Mouse (Mus musculus): Measurements from ENCODE around the gene Rxrb. TPM values are rescaled to one million over a fixed set of nuclear protein-coding genes. Genes with fewer than 3 reads are reported as not detected.

Rxrb gene
- polyA plus RNA-seq, 1 experiment from 2014 or later, result 54.0 TPM

- H3K36me3 ChIP-seq (ENCODE audit: control insufficient read depth, insufficient read depth, low read length), result peaks cover 25% of the 10 kb centered on the region
- no peak overlapping the region for H3K4me3 ChIP-seq (ENCODE audit: low read depth, low read length)
- H3K27me3 ChIP-seq (ENCODE audit: control insufficient read depth, insufficient read depth, low read depth, low read length), result no peaks in the 10 kb centered on the region; the same call in 1 of the 2 replicates
- H3K27ac ChIP-seq (ENCODE audit: low read length), result no peak overlapping the region
- H3K4me1 ChIP-seq (ENCODE audit: control insufficient read depth, insufficient read depth, low read length), result peaks cover 26% of the 10 kb centered on the region
- WGBS, result 93% methylated on average over 7 of the region's 7 CpGs
- no peak overlapping the region for H3K4me2 ChIP-seq (ENCODE audit: low read length)
- no peak overlapping the region for H3K9ac ChIP-seq (ENCODE audit: low read depth, low read length)
- no peak for ATAC-seq
- H3K9me3 ChIP-seq (replicated peaks; ENCODE audit: control insufficient read depth, low read length, poor library complexity, severe bottlenecking), result no peaks in the 10 kb centered on the region
These were observed 5.6 kb downstream of the Rxrb start for GRCm38 (mm10) chr17:34037241-34037640.

- no peak overlapping the region for H3K27ac ChIP-seq (ENCODE audit: low read length)
- ATAC-seq, result no peak
These were observed 6.8 kb downstream of the Rxrb start for GRCm38 (mm10) chr17:34038440-34038839.

GRCm38 (mm10) chr17:34038878-34039561, 7.4 kb downstream of the Rxrb start, which contains the start of gene Col11a2:
Gene Col11a2 (plus strand): TSS chr17:34039437.
- ATAC-seq, result peak; percentile 43
- Histone ChIP-seq H3K4me1 (ENCODE audit: control insufficient read depth, insufficient read depth, low read length) (peaks cover 15% of the 10 kb centered on the region), H3K9me3 (replicated peaks; ENCODE audit: control insufficient read depth, low read length, poor library complexity, severe bottlenecking) (no peaks in the 10 kb centered on the region), H3K4me2 (ENCODE audit: low read length) (peak within 1 kb of the TSS; percentile 61), H3K9ac (ENCODE audit: low read depth, low read length) (peak within 1 kb of the TSS; percentile 57), H3K36me3 (ENCODE audit: control insufficient read depth, insufficient read depth, low read length) (peaks cover 25% of the 10 kb centered on the region), H3K4me3 (ENCODE audit: low read depth, low read length) (peak within 1 kb of the TSS; percentile 21), H3K27ac (ENCODE audit: low read length) (no peak within 1 kb of the TSS), H3K27me3 (ENCODE audit: control insufficient read depth, insufficient read depth, low read depth, low read length) (no peaks in the 10 kb centered on the region; the same call in 1 of the 2 replicates)
- 8% methylated on average over 28 of the region's 28 CpGs for WGBS

More at GRCm38 (mm10) chr17:34038440-34038839, 6.8 kb downstream of the Rxrb start:
- H3K4me3 ChIP-seq (ENCODE audit: low read depth, low read length), result peak overlapping the region; percentile 21; the same call in 1 of the 2 replicates
- H3K9me3 ChIP-seq (replicated peaks; ENCODE audit: control insufficient read depth, low read length, poor library complexity, severe bottlenecking), result no peaks in the 10 kb centered on the region
- no peaks in the 10 kb centered on the region; the same call in 1 of the 2 replicates for H3K27me3 ChIP-seq (ENCODE audit: control insufficient read depth, insufficient read depth, low read depth, low read length)
- H3K4me1 ChIP-seq (ENCODE audit: control insufficient read depth, insufficient read depth, low read length), result peaks cover 15% of the 10 kb centered on the region
- H3K9ac ChIP-seq (ENCODE audit: low read depth, low read length), result peak overlapping the region; percentile 57
- H3K36me3 ChIP-seq (ENCODE audit: control insufficient read depth, insufficient read depth, low read length), result peaks cover 25% of the 10 kb centered on the region
- peak overlapping the region; percentile 61 for H3K4me2 ChIP-seq (ENCODE audit: low read length)
- WGBS, result 16% methylated on average over 21 of the region's 21 CpGs

- Histone ChIP-seq H3K27ac (ENCODE audit: low read length) (no peak overlapping the region), H3K27me3 (ENCODE audit: control insufficient read depth, insufficient read depth, low read depth, low read length) (no peaks in the 10 kb centered on the region; the same call in 1 of the 2 replicates), H3K4me2 (ENCODE audit: low read length) (peak overlapping the region; percentile 61), H3K36me3 (ENCODE audit: control insufficient read depth, insufficient read depth, low read length) (peaks cover 25% of the 10 kb centered on the region), H3K9ac (ENCODE audit: low read depth, low read length) (peak overlapping the region; percentile 57), H3K4me3 (ENCODE audit: low read depth, low read length) (peak overlapping the region; percentile 21), H3K9me3 (replicated peaks; ENCODE audit: control insufficient read depth, low read length, poor library complexity, severe bottlenecking) (no peaks in the 10 kb centered on the region), H3K4me1 (ENCODE audit: control insufficient read depth, insufficient read depth, low read length) (peaks cover 15% of the 10 kb centered on the region)
- WGBS, result 29% methylated on average over 17 of the region's 17 CpGs
- 0 out of 2 replicates have a peak, but pooled peaks have one; percentile 8 for ATAC-seq
These were observed 8.2 kb downstream of the Rxrb start for GRCm38 (mm10) chr17:34039562-34040450.

GRCm38 (mm10) chr17:34045941-34046340, 14.3 kb downstream of the Rxrb start:
- Histone ChIP-seq H3K27me3 (ENCODE audit: control insufficient read depth, insufficient read depth, low read depth, low read length) (no peaks in the 10 kb centered on the region), H3K36me3 (ENCODE audit: control insufficient read depth, insufficient read depth, low read length) (no peaks in the 10 kb centered on the region), H3K4me1 (ENCODE audit: control insufficient read depth, insufficient read depth, low read length) (no peaks in the 10 kb centered on the region), H3K9me3 (replicated peaks; ENCODE audit: control insufficient read depth, low read length, poor library complexity, severe bottlenecking) (no peaks in the 10 kb centered on the region), H3K4me3 (ENCODE audit: low read depth, low read length) (no peak overlapping the region), H3K4me2 (ENCODE audit: low read length) (no peak overlapping the region), H3K9ac (ENCODE audit: low read depth, low read length) (no peak overlapping the region), H3K27ac (ENCODE audit: low read length) (no peak overlapping the region)
- ATAC-seq, result no peak
- WGBS, result 81% methylated on average over 14 of the region's 14 CpGs

GRCm38 (mm10) chr17:34047404-34048050, 15.9 kb downstream of the Rxrb start:
- ATAC-seq, result no peak

DNA sequence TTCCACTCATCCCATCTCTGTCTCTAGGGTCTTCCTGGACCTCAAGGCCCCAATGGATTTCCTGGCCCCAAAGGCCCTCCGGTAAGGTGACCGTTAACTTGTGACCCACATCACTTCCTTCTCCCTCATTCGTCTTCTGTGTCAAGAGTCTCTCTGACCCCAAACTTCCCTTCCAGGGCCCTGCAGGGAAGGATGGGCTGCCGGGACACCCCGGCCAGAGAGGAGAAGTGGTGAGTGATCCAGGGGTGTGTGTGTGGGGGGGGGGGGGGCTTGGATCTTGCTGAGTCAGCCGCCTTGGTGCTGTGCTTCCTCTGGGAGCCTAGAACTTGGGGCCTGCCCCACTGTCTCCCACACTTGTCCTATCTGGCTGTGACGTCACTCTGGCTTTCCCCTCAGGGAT, 25.6 kb downstream of the Rxrb start:
- Histone ChIP-seq H3K27me3 (ENCODE audit: control insufficient read depth, insufficient read depth, low read depth, low read length) (no peaks in the 10 kb centered on the region), H3K4me3 (ENCODE audit: low read depth, low read length) (no peak overlapping the region), H3K27ac (ENCODE audit: low read length) (no peak overlapping the region), H3K36me3 (ENCODE audit: control insufficient read depth, insufficient read depth, low read length) (no peaks in the 10 kb centered on the region), H3K9ac (ENCODE audit: low read depth, low read length) (no peak overlapping the region), H3K9me3 (replicated peaks; ENCODE audit: control insufficient read depth, low read length, poor library complexity, severe bottlenecking) (no peaks in the 10 kb centered on the region), H3K4me2 (ENCODE audit: low read length) (no peak overlapping the region), H3K4me1 (ENCODE audit: control insufficient read depth, insufficient read depth, low read length) (no peaks in the 10 kb centered on the region)
- no peak for ATAC-seq
- WGBS, result 86% methylated on average over 7 of the region's 7 CpGs

More at GRCm38 (mm10) chr17:34047404-34048050, 15.9 kb downstream of the Rxrb start:
- no peaks in the 10 kb centered on the region for H3K9me3 ChIP-seq (replicated peaks; ENCODE audit: control insufficient read depth, low read length, poor library complexity, severe bottlenecking)
- no peaks in the 10 kb centered on the region for H3K36me3 ChIP-seq (ENCODE audit: control insufficient read depth, insufficient read depth, low read length)
- H3K27ac ChIP-seq (ENCODE audit: low read length), result no peak overlapping the region
- 95% methylated on average over 5 of the region's 5 CpGs for WGBS
- H3K4me1 ChIP-seq (ENCODE audit: control insufficient read depth, insufficient read depth, low read length), result no peaks in the 10 kb centered on the region
- H3K4me2 ChIP-seq (ENCODE audit: low read length), result no peak overlapping the region
- H3K4me3 ChIP-seq (ENCODE audit: low read depth, low read length), result no peak overlapping the region
- no peak overlapping the region for H3K9ac ChIP-seq (ENCODE audit: low read depth, low read length)
- H3K27me3 ChIP-seq (ENCODE audit: control insufficient read depth, insufficient read depth, low read depth, low read length), result no peaks in the 10 kb centered on the region

DNA sequence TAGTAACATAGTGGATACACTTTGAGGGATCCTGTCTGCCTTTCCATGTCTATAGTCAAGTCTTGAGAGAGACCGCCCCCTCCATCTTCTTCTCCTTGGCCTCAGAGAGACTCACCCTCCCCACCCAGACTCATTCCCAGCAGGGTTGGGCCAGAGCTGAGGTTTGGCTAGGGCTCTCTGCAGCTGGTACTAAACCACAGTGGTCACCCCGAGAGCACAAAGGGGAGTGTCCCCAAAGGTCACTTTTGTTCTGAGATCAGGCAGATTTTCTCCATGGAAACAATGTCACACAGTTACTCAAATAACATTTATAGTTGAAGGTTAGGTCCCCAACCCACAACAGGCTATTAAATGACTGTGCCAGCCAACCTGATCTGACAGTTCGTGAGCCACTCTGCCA, 37.3 kb downstream of the Rxrb start:
- no peaks in the 10 kb centered on the region for H3K27me3 ChIP-seq (ENCODE audit: control insufficient read depth, insufficient read depth, low read depth, low read length)
- no peaks in the 10 kb centered on the region for H3K4me1 ChIP-seq (ENCODE audit: control insufficient read depth, insufficient read depth, low read length)
- WGBS, result 53% methylated on average over 3 of the region's 3 CpGs
- H3K9ac ChIP-seq (ENCODE audit: low read depth, low read length), result no peak overlapping the region
- no peaks in the 10 kb centered on the region for H3K36me3 ChIP-seq (ENCODE audit: control insufficient read depth, insufficient read depth, low read length)
- no peak for ATAC-seq
- H3K9me3 ChIP-seq (replicated peaks; ENCODE audit: control insufficient read depth, low read length, poor library complexity, severe bottlenecking), result no peaks in the 10 kb centered on the region
- no peak overlapping the region for H3K27ac ChIP-seq (ENCODE audit: low read length)
- no peak overlapping the region for H3K4me2 ChIP-seq (ENCODE audit: low read length)
- H3K4me3 ChIP-seq (ENCODE audit: low read depth, low read length), result no peak overlapping the region
